Mouse (Mus musculus): Measurements from ENCODE around the gene Ano6. TPM values are rescaled to one million over a fixed set of nuclear protein-coding genes. Genes with fewer than 3 reads are reported as not detected.

Ano6 gene
- total and polyA plus RNA-seq, 3 experiments = 14.9 to 27.0 (median 18.4) TPM

GRCm38 (mm10) chr15:95849513-95850411 is 59.1 kb downstream of the Ano6 start:
- no peak for TF ChIP-seq EP300 (IDR thresholded peaks at IDR 0.05; ENCODE audit: low read length)
- no peak for TF ChIP-seq PAX5 (IDR thresholded peaks at IDR 0.05; ENCODE audit: low read length)
- TF ChIP-seq ZC3H11A (IDR thresholded peaks at IDR 0.05; ENCODE audit: low read depth, low read length) = no peak
- TF ChIP-seq GABPA (IDR thresholded peaks at IDR 0.05; ENCODE audit: insufficient replicate concordance, low read depth, low read length) = no peak
- no peak for TF ChIP-seq TCF12 (IDR thresholded peaks at IDR 0.05; ENCODE audit: low read depth, low read length)
- TF ChIP-seq RAD21 (IDR thresholded peaks at IDR 0.05; ENCODE audit: low read depth, low read length) = no peak
- TF ChIP-seq CHD2 (IDR thresholded peaks at IDR 0.05; ENCODE audit: low read length) = no peak
- TF ChIP-seq MXI1 (IDR thresholded peaks at IDR 0.05; ENCODE audit: low read depth, low read length) = no peak
- TF ChIP-seq ELF1 (IDR thresholded peaks at IDR 0.05; ENCODE audit: low read depth, low read length) = no peak
- TF ChIP-seq USF1 (IDR thresholded peaks at IDR 0.05; ENCODE audit: low read depth, low read length) = no peak; the same call in 1 of the 2 replicates
- no peak for TF ChIP-seq HCFC1 (IDR thresholded peaks at IDR 0.05; ENCODE audit: low read depth, low read length)
- TF ChIP-seq CHD1 (IDR thresholded peaks at IDR 0.05; ENCODE audit: low read depth, low read length) = no peak
- TF ChIP-seq MAX (IDR thresholded peaks at IDR 0.05; ENCODE audit: low read length) = no peak
- no peak for TF ChIP-seq RCOR1 (conservative IDR thresholded peaks at IDR 0.05; ENCODE audit: low read depth, low read length)
- TF ChIP-seq JUN (IDR thresholded peaks at IDR 0.05; ENCODE audit: insufficient read depth, low read depth, low read length) = no peak
- TF ChIP-seq USF2 (conservative IDR thresholded peaks at IDR 0.05; ENCODE audit: low read depth, low read length) = no peak
- TF ChIP-seq ZNF384 (IDR thresholded peaks at IDR 0.05; ENCODE audit: low read depth, low read length) = no peak
- no peak for TF ChIP-seq IRF4 (IDR thresholded peaks at IDR 0.05; ENCODE audit: low read depth, low read length)
- TF ChIP-seq SMC3 (IDR thresholded peaks at IDR 0.05; ENCODE audit: low read depth, low read length) = no peak
- TF ChIP-seq POLR2AphosphoS2 (IDR thresholded peaks at IDR 0.05; ENCODE audit: low read depth, low read length) = no peak
- no peak for DNase-seq (ENCODE audit: extremely low read depth)
- H3K9ac ChIP-seq (ENCODE audit: insufficient read depth, low read depth) = no peak overlapping the region
- peaks cover under 1% of the 10 kb centered on the region for H3K9me3 ChIP-seq (replicated peaks; ENCODE audit: low read length)
- no peaks in the 10 kb centered on the region for H3K27me3 ChIP-seq (replicated peaks)
- in situ Hi-C loops (cut with MboI; ENCODE audit: low pct_ligation_motif_present, low pct_unique_long_range_greater_than_20kb, low sequenced_read_pairs) = no loop called here
- dilution Hi-C loops (cut with MboI; ENCODE audit: extremely low pct_ligation_motif_present, extremely low pct_unique_long_range_greater_than_20kb, low sequenced_read_pairs) = no loop called here
- H3K4me3 ChIP-seq (replicated peaks in 1 of 3; ENCODE audit: low read depth in 2 of 3, low read length in 2 of 3, poor library complexity in 1 of 3) = no peak overlapping the region
- H3K4me1 ChIP-seq (ENCODE audit: control insufficient read depth in 1 of 2, insufficient read depth in 2 of 2) = peaks cover 0 to 20% of the 10 kb centered on the region in 2 experiments; a peak in 2 of 4 replicates
- H3K27ac ChIP-seq (ENCODE audit: insufficient read depth, low read depth) = no peak overlapping the region
- H3K36me3 ChIP-seq (replicated peaks in 1 of 2; ENCODE audit: control insufficient read depth in 1 of 2, insufficient read depth in 1 of 2, low read length in 1 of 2) = peaks cover 0 to 16% of the 10 kb centered on the region in 2 experiments
- no peaks in the 10 kb centered on the region; the same call in 1 of the 2 replicates for H3K79me2 ChIP-seq (replicated peaks; ENCODE audit: control insufficient read depth, extremely low read depth, insufficient read depth, poor library complexity, severe bottlenecking)
- no peak overlapping the region for H3K4me2 ChIP-seq (ENCODE audit: insufficient read depth, low read depth, poor library complexity, severe bottlenecking)

All from CH12.LX (cell line).